7 mouse cellular contexts compared by ENCODE assay signal in genomic region chr2:31346096-31346495, GRCm38 (mm10). TPM values are rescaled to one million over a fixed set of nuclear protein-coding genes. Genes with fewer than 3 reads are reported as not detected.
DNase-seq lines count a peak whose midpoint lies in the region; ATAC-seq and TF ChIP-seq lines count a peak whose summit lies in the region.

No protein-coding gene starts in this region.

- TF ChIP-seq CTCF in stomach, postnatal 0 days (IDR thresholded peaks at IDR 0.05; ENCODE audit: low read depth), result no peak

- no peak overlapping the region for H3K4me3 ChIP-seq in neural tube, embryonic 15.5 days (replicated peaks)
- no peak overlapping the region for H3K4me3 ChIP-seq in stomach, postnatal 0 days (ENCODE audit: low read depth, low read length)

- ATAC-seq in neural tube, embryonic 15.5 days (ENCODE audit: low FRiP score), result no peak
- no peak for ATAC-seq in stomach, postnatal 0 days (ENCODE audit: low FRiP score, low TSS enrichment)

- no peaks in the 10 kb centered on the region for H3K9me3 ChIP-seq in neural tube, embryonic 15.5 days (replicated peaks)
- no peaks in the 10 kb centered on the region for H3K9me3 ChIP-seq in stomach, postnatal 0 days (ENCODE audit: control insufficient read depth, low read length)

- no peak overlapping the region for H3K4me2 ChIP-seq in neural tube, embryonic 15.5 days
- no peak overlapping the region for H3K4me2 ChIP-seq in stomach, postnatal 0 days (replicated peaks; ENCODE audit: low read depth)

- H3K4me1 ChIP-seq in neural tube, embryonic 15.5 days, result no peaks in the 10 kb centered on the region
- H3K4me1 ChIP-seq in stomach, postnatal 0 days (replicated peaks; ENCODE audit: control insufficient read depth, insufficient read depth), result no peaks in the 10 kb centered on the region

- H3K27ac ChIP-seq in neural tube, embryonic 15.5 days (replicated peaks), result no peak overlapping the region
- no peak overlapping the region for H3K27ac ChIP-seq in stomach, postnatal 0 days (replicated peaks)

- H3K27me3 ChIP-seq in neural tube, embryonic 15.5 days (replicated peaks), result peaks cover 11% of the 10 kb centered on the region; the same call in 1 of the 2 replicates
- no peaks in the 10 kb centered on the region for H3K27me3 ChIP-seq in stomach, postnatal 0 days (ENCODE audit: control insufficient read depth, insufficient read depth, low read length)

- no peak overlapping the region for H3K9ac ChIP-seq in neural tube, embryonic 15.5 days (replicated peaks)
- no peak overlapping the region for H3K9ac ChIP-seq in stomach, postnatal 0 days (ENCODE audit: low read length)

- no peaks in the 10 kb centered on the region for H3K36me3 ChIP-seq in neural tube, embryonic 15.5 days
- H3K36me3 ChIP-seq in stomach, postnatal 0 days (ENCODE audit: control insufficient read depth, insufficient read depth, low read length), result no peaks in the 10 kb centered on the region; the same call in 1 of the 2 replicates

- 42% methylated on average over 12 of the region's 12 CpGs for WGBS in neural tube, embryonic 15.5 days
- WGBS in stomach, postnatal 0 days, result 27% methylated on average over 12 of the region's 12 CpGs

- peak; percentile 65 for DNase-seq in neural tube, embryonic 10.5 days (ENCODE audit: extremely low spot score, low spot score)
- peak; percentile 72 to 76 for DNase-seq in adrenal gland, postnatal 36 days
- DNase-seq in kidney, postnatal 4 days, result peak; percentile 89
- peak; percentile 62 for DNase-seq in stomach, postnatal 0 days (ENCODE audit: low spot score)
- no peak for DNase-seq in frontal cortex, postnatal 10 days (ENCODE audit: low spot score in 2 of 2)
- no peak for DNase-seq in natural killer cell, adult 2 months (ENCODE audit: low spot score in 2 of 2)

- TF ChIP-seq EP300 in stomach, postnatal 0 days (optimal IDR thresholded peaks at IDR 0.05), result no peak

RNA-seq across cellular contexts. Expression of gene Hmcn2, which starts 31.9 kb away (rescaled TPM):
- polyA plus RNA-seq in neural tube, embryonic 15.5 days (2015; fragmentation: Nextera tagmentation; extraction: Ambion mirVana), result 0.44 and 0.51 TPM in 2 replicates
- 1 to 10 TPM; 1.7 to 1.9 TPM for total RNA-seq in adrenal gland, postnatal 36 days (2021)
- 2.6 and 3.4 TPM in 2 replicates for polyA plus RNA-seq in stomach, postnatal 0 days (2015; fragmentation: Nextera tagmentation; extraction: Ambion mirVana)

Comparison
In these comparisons a context has a peak if more than half of its experiments do, and no peak if none do; other contexts are left out.
1. DNase-seq: peak in neural tube, embryonic 10.5 days (single experiment), adrenal gland, postnatal 36 days (2 of 2), kidney, postnatal 4 days (2 of 2) and stomach, postnatal 0 days (single experiment); none in frontal cortex, postnatal 10 days (0 of 2) and natural killer cell, adult 2 months (0 of 2).